Mouse (Mus musculus) ES-E14 (cell line): ENCODE results near the gene Prpsap1.

Experiments
- CHD2 ChIP-seq: IDR thresholded peaks from 2 replicates; pipeline ENCODE4 v1.6.1; 2014; ENCODE audit warnings: mild to moderate bottlenecking, low read depth, low read length, inconsistent platforms
- MAFK ChIP-seq: IDR thresholded peaks from 2 replicates; pipeline ENCODE4 v1.6.1; 2014; ENCODE audit warnings: mild to moderate bottlenecking, low read depth, low read length, inconsistent platforms; ENCODE audit not compliant: insufficient read depth
- ZC3H11A ChIP-seq: IDR thresholded peaks from 2 replicates; pipeline ENCODE4 v1.6.1; 2012; ENCODE audit warnings: low read depth, mild to moderate bottlenecking, inconsistent platforms, low read length, borderline replicate concordance
- ZNF384 ChIP-seq: IDR thresholded peaks from 2 replicates; pipeline ENCODE4 v1.6.1; 2012; ENCODE audit warnings: low read depth, low read length, inconsistent platforms

GRCm38 (mm10) chr11:116434967-116435752 lies 58.8 kb downstream of the Prpsap1 start:
- no peak for TF ChIP-seq ZNF384
- no peak for TF ChIP-seq ZC3H11A
- no peak for TF ChIP-seq CHD2
- TF ChIP-seq MAFK = no peak
